Mouse (Mus musculus): ENCODE results near the gene Lsp1. TPM values are rescaled to one million over a fixed set of nuclear protein-coding genes. Genes with fewer than 3 reads are reported as not detected.

Lsp1 gene
- total and polyA plus RNA-seq, 2 experiments = 1.4 to 6.0 TPM

GRCm38 (mm10) chr7:142446264-142446663 is 14.3 kb upstream of the Lsp1 start:
- Histone ChIP-seq H3K36me3 (ENCODE audit: control insufficient read depth, insufficient read depth, low read length) (no peaks in the 10 kb centered on the region), H3K27me3 (ENCODE audit: control insufficient read depth, insufficient read depth, low read length) (no peaks in the 10 kb centered on the region), H3K79me2 (ENCODE audit: control insufficient read depth, insufficient read depth, low read length) (no peaks in the 10 kb centered on the region), H3K27ac (replicated peaks; ENCODE audit: insufficient read depth, low read depth, low read length) (no peak overlapping the region), H3K9ac (ENCODE audit: low read depth, low read length) (no peak overlapping the region), H3K4me1 (ENCODE audit: control insufficient read depth, insufficient read depth, low read length) (no peaks in the 10 kb centered on the region), H3K4me3 (ENCODE audit: insufficient read depth, low read depth, low read length) (no peak overlapping the region)
- TF ChIP-seq CTCF (IDR thresholded peaks at IDR 0.05; ENCODE audit: low read depth, low read length) = no peak
- no peak for TF ChIP-seq POLR2A (IDR thresholded peaks at IDR 0.05; ENCODE audit: extremely low read depth, insufficient read depth, low read length)
- WGBS = 87% methylated on average over 4 of the region's 4 CpGs
- no peak for DNase-seq (ENCODE audit: extremely low read depth, low read depth, low spot score)

DNA sequence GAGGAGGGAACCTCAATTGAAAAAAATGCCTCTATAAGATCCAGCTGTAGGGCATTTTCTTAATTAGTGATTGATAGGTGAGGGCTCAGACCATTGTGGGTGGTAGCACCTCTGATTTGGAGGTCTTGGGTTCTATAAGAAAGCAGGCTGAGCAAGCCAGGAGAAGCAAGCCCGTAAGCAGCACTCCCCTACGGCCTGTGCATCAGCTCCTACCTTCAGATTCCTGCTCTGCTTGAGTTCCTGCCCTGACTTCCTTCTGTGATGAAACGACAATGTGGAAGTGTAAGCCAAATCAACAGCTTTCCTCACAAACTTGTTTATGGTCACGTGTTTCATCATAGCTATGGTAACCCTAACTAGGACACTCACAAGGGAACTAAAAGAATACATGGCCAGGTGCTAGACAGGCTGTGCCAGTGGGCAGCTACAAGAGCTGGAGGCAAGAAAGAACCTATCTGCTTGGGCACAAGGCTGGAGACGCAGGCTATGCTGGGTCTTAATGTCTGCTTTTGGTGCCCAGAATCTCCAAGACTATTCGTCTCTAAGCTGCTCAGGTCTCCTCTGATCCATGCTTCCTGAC is 11.5 kb upstream of the Lsp1 start:
- WGBS = 83% methylated on average over 6 of the region's 6 CpGs

DNA sequence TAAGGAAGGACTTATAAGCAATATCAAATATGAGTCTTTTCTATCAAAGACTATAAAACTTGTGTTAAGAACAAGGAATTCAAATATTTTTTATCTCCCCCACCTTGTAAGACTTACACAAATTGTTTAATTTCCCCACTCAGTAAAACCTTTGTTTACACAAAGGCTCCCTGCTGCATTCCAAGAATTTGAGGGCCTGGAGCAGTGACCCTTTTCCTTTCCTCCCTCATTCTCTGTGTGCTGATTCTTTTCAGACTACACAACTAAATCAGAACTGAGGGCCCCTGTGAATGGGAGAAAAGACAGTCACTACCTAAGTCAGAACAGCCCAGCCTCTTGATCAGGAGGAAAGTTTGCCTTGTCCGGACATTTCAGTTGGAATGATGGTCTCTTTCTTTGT is 5.9 kb upstream of the Lsp1 start:
- WGBS = 84% methylated on average over 1 of the region's 1 CpGs

More for the DNA sequence above, 11.5 kb upstream of the Lsp1 start:
- Histone ChIP-seq H3K27ac (replicated peaks; ENCODE audit: insufficient read depth, low read depth, low read length) (no peak overlapping the region), H3K4me1 (ENCODE audit: control insufficient read depth, insufficient read depth, low read length) (no peaks in the 10 kb centered on the region), H3K79me2 (ENCODE audit: control insufficient read depth, insufficient read depth, low read length) (no peaks in the 10 kb centered on the region), H3K4me3 (ENCODE audit: insufficient read depth, low read depth, low read length) (no peak overlapping the region), H3K9ac (ENCODE audit: low read depth, low read length) (no peak overlapping the region), H3K27me3 (ENCODE audit: control insufficient read depth, insufficient read depth, low read length) (no peaks in the 10 kb centered on the region), H3K36me3 (ENCODE audit: control insufficient read depth, insufficient read depth, low read length) (no peaks in the 10 kb centered on the region)
- peak; percentile 22 for DNase-seq (ENCODE audit: extremely low read depth, low read depth, low spot score)
- no peak for TF ChIP-seq POLR2A (IDR thresholded peaks at IDR 0.05; ENCODE audit: extremely low read depth, insufficient read depth, low read length)
- TF ChIP-seq CTCF (IDR thresholded peaks at IDR 0.05; ENCODE audit: low read depth, low read length) = no peak

GRCm38 (mm10) chr7:142455251-142455650 is 5.4 kb upstream of the Lsp1 start:
- TF ChIP-seq CTCF (IDR thresholded peaks at IDR 0.05; ENCODE audit: low read depth, low read length) (no peak), POLR2A (IDR thresholded peaks at IDR 0.05; ENCODE audit: extremely low read depth, insufficient read depth, low read length) (no peak)
- H3K27me3 ChIP-seq (ENCODE audit: control insufficient read depth, insufficient read depth, low read length) = no peaks in the 10 kb centered on the region
- H3K4me3 ChIP-seq (ENCODE audit: insufficient read depth, low read depth, low read length) = no peak overlapping the region
- H3K27ac ChIP-seq (replicated peaks; ENCODE audit: insufficient read depth, low read depth, low read length) = no peak overlapping the region
- no peaks in the 10 kb centered on the region for H3K79me2 ChIP-seq (ENCODE audit: control insufficient read depth, insufficient read depth, low read length)
- no peak for DNase-seq (ENCODE audit: extremely low read depth, low read depth, low spot score)
- no peaks in the 10 kb centered on the region for H3K36me3 ChIP-seq (ENCODE audit: control insufficient read depth, insufficient read depth, low read length)
- WGBS = 62% methylated on average over 2 of the region's 2 CpGs
- no peak overlapping the region for H3K9ac ChIP-seq (ENCODE audit: low read depth, low read length)
- H3K4me1 ChIP-seq (ENCODE audit: control insufficient read depth, insufficient read depth, low read length) = no peaks in the 10 kb centered on the region

More for the DNA sequence above, 5.9 kb upstream of the Lsp1 start:
- Histone ChIP-seq H3K36me3 (ENCODE audit: control insufficient read depth, insufficient read depth, low read length) (no peaks in the 10 kb centered on the region), H3K79me2 (ENCODE audit: control insufficient read depth, insufficient read depth, low read length) (no peaks in the 10 kb centered on the region), H3K4me1 (ENCODE audit: control insufficient read depth, insufficient read depth, low read length) (no peaks in the 10 kb centered on the region), H3K4me3 (ENCODE audit: insufficient read depth, low read depth, low read length) (no peak overlapping the region), H3K9ac (ENCODE audit: low read depth, low read length) (no peak overlapping the region), H3K27me3 (ENCODE audit: control insufficient read depth, insufficient read depth, low read length) (no peaks in the 10 kb centered on the region), H3K27ac (replicated peaks; ENCODE audit: insufficient read depth, low read depth, low read length) (no peak overlapping the region)
- no peak for DNase-seq (ENCODE audit: extremely low read depth, low read depth, low spot score)
- TF ChIP-seq POLR2A (IDR thresholded peaks at IDR 0.05; ENCODE audit: extremely low read depth, insufficient read depth, low read length) = no peak
- TF ChIP-seq CTCF (IDR thresholded peaks at IDR 0.05; ENCODE audit: low read depth, low read length) = no peak

GRCm38 (mm10) chr7:142456806-142457205 is 3.8 kb upstream of the Lsp1 start:
- Histone ChIP-seq H3K9ac (ENCODE audit: low read depth, low read length) (no peak overlapping the region), H3K27me3 (ENCODE audit: control insufficient read depth, insufficient read depth, low read length) (no peaks in the 10 kb centered on the region), H3K36me3 (ENCODE audit: control insufficient read depth, insufficient read depth, low read length) (no peaks in the 10 kb centered on the region), H3K27ac (replicated peaks; ENCODE audit: insufficient read depth, low read depth, low read length) (no peak overlapping the region), H3K79me2 (ENCODE audit: control insufficient read depth, insufficient read depth, low read length) (no peaks in the 10 kb centered on the region), H3K4me1 (ENCODE audit: control insufficient read depth, insufficient read depth, low read length) (no peaks in the 10 kb centered on the region), H3K4me3 (ENCODE audit: insufficient read depth, low read depth, low read length) (no peak overlapping the region)
- no peak for TF ChIP-seq CTCF (IDR thresholded peaks at IDR 0.05; ENCODE audit: low read depth, low read length)
- no peak for DNase-seq (ENCODE audit: extremely low read depth, low read depth, low spot score)
- WGBS = 73% methylated on average over 3 of the region's 3 CpGs

GRCm38 (mm10) chr7:142457227-142457811 is 3.3 kb upstream of the Lsp1 start:
- Histone ChIP-seq H3K27ac (replicated peaks; ENCODE audit: insufficient read depth, low read depth, low read length) (no peak overlapping the region), H3K27me3 (ENCODE audit: control insufficient read depth, insufficient read depth, low read length) (no peaks in the 10 kb centered on the region), H3K79me2 (ENCODE audit: control insufficient read depth, insufficient read depth, low read length) (no peaks in the 10 kb centered on the region), H3K4me3 (ENCODE audit: insufficient read depth, low read depth, low read length) (no peak overlapping the region), H3K4me1 (ENCODE audit: control insufficient read depth, insufficient read depth, low read length) (no peaks in the 10 kb centered on the region), H3K9ac (ENCODE audit: low read depth, low read length) (no peak overlapping the region), H3K36me3 (ENCODE audit: control insufficient read depth, insufficient read depth, low read length) (no peaks in the 10 kb centered on the region)
- DNase-seq (ENCODE audit: extremely low read depth, low read depth, low spot score) = no peak
- 42% methylated on average over 3 of the region's 3 CpGs for WGBS
- TF ChIP-seq CTCF (IDR thresholded peaks at IDR 0.05; ENCODE audit: low read depth, low read length) = no peak
- no peak for TF ChIP-seq POLR2A (IDR thresholded peaks at IDR 0.05; ENCODE audit: extremely low read depth, insufficient read depth, low read length)
